Mouse (Mus musculus) limb, embryonic 11.5 days (tissue): Measurements from ENCODE around the gene Zfp652. TPM values are rescaled to one million over a fixed set of nuclear protein-coding genes. Genes with fewer than 3 reads are reported as not detected.

ENCODE experiments used
- ATAC-seq: fragments of 200-750 bp; cut with Nextera tagmentation; 2 replicates; pipeline ENCODE4 v1.8.0; 2017; ENCODE audit warnings: low read depth; ENCODE audit not compliant: insufficient number of reproducible peaks, low FRiP score, low TSS enrichment
- DNase-seq: peaks from one replicate; pipeline ENCODE4 v3.0.0-alpha.2; 2015; ENCODE audit warnings: low spot score
- H3K27ac ChIP-seq: fragments of 300-500 bp; sonication (generic); replicated peaks from 2 replicates; pipeline ENCODE4 v1.5.1; 2014; ENCODE audit warnings: low read depth, mild to moderate bottlenecking, low read length
- H3K27me3 ChIP-seq: fragments of 300-500 bp; sonication (generic); 2 replicates; pipeline ENCODE4 v1.6.1; 2014; ENCODE audit warnings: mild to moderate bottlenecking, low read length, mixed read lengths; ENCODE audit not compliant: control insufficient read depth, insufficient read depth
- H3K36me3 ChIP-seq: fragments of 300-500 bp; sonication (generic); 2 replicates; pipeline ENCODE4 v1.6.1; 2014; ENCODE audit warnings: mild to moderate bottlenecking, low read length, moderate library complexity, mixed read lengths; ENCODE audit not compliant: control insufficient read depth, insufficient read depth
- H3K4me1 ChIP-seq: fragments of 300-500 bp; sonication (generic); 2 replicates; pipeline ENCODE4 v1.6.1; 2014; ENCODE audit warnings: low read length, mixed read lengths; ENCODE audit not compliant: control insufficient read depth, insufficient read depth
- H3K4me2 ChIP-seq: fragments of 300-500 bp; sonication (generic); 2 replicates; pipeline ENCODE4 v1.6.1; 2014; ENCODE audit warnings: low read depth, mild to moderate bottlenecking, moderate library complexity; ENCODE audit not compliant: severe bottlenecking
- H3K4me3 ChIP-seq: fragments of 300-500 bp; sonication (generic); 2 replicates; pipeline ENCODE4 v1.5.1; 2014; ENCODE audit warnings: low read depth, low read length
- H3K9ac ChIP-seq: fragments of 300-500 bp; sonication (generic); 2 replicates; pipeline ENCODE4 v1.6.1; 2014; ENCODE audit warnings: mild to moderate bottlenecking, low read length
- H3K9me3 ChIP-seq: fragments of 300-500 bp; sonication (generic); 2 replicates; pipeline ENCODE4 v1.6.1; 2016; ENCODE audit warnings: low read length; ENCODE audit not compliant: control insufficient read depth
- WGBS: fragments of 180-500 bp; shearing (Covaris S2); extraction: QIAGEN DNeasy Blood & Tissue Kit; methylation state at CpG from one replicate; pipeline ENCODE4 v1.1.7; 2014; 5-methylcytosine and 5-hydroxymethylcytosine counted together
- polyA plus RNA-seq: library from polyadenylated mRNA; unstranded; fragments of >200 nt; fragmentation: Nextera tagmentation; extraction: Ambion mirVana; gene quantifications from 2 replicates; pipeline ENCODE4 v1.2.1, GENCODE M21; 2014

Zfp652 gene
- polyA plus RNA-seq, 1 experiment from 2014 or later: 11.7 TPM

GRCm38 (mm10) chr11:95853684-95854083, 141.2 kb downstream of the Zfp652 start:
- H3K27ac ChIP-seq: no peak overlapping the region
- ATAC-seq (no peak), DNase-seq (peak; percentile 38)
- H3K4me2 ChIP-seq: no peak overlapping the region
- H3K4me1 ChIP-seq: no peaks in the 10 kb centered on the region
- H3K4me3 ChIP-seq: no peak overlapping the region
- H3K9me3 ChIP-seq: no peaks in the 10 kb centered on the region
- H3K9ac ChIP-seq: no peak overlapping the region
- H3K27me3 ChIP-seq: no peaks in the 10 kb centered on the region
- no peaks in the 10 kb centered on the region for H3K36me3 ChIP-seq
- 64% methylated on average over 5 of the region's 5 CpGs for WGBS

DNA sequence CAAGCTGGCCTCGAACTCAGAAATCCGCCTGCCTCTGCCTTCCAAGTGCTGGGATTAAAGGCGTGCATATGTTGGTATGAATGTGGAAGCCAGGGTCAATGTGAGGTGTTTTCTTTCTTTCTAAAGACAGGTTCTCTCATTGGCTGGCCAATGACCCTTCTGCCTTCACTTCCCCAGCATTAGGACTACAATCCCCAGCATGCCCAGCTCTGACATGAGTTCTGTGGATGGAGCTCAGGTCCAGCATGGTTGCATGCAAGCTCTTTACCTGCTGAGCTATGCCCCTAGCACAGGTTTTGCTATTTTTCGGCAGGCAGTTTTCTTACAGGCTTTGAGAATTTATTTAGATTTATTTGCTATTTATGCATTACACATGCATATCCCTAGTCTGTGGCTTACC, 144.8 kb downstream of the Zfp652 start:
- Histone ChIP-seq H3K36me3 (no peaks in the 10 kb centered on the region), H3K9me3 (no peaks in the 10 kb centered on the region), H3K27me3 (no peaks in the 10 kb centered on the region), H3K4me3 (no peak overlapping the region), H3K4me2 (peak overlapping the region; percentile 79; the same call in 1 of the 2 replicates), H3K4me1 (no peaks in the 10 kb centered on the region), H3K9ac (no peak overlapping the region), H3K27ac (no peak overlapping the region)
- 84% methylated on average over 4 of the region's 4 CpGs for WGBS
- no peak for ATAC-seq
- no peak for DNase-seq

DNA sequence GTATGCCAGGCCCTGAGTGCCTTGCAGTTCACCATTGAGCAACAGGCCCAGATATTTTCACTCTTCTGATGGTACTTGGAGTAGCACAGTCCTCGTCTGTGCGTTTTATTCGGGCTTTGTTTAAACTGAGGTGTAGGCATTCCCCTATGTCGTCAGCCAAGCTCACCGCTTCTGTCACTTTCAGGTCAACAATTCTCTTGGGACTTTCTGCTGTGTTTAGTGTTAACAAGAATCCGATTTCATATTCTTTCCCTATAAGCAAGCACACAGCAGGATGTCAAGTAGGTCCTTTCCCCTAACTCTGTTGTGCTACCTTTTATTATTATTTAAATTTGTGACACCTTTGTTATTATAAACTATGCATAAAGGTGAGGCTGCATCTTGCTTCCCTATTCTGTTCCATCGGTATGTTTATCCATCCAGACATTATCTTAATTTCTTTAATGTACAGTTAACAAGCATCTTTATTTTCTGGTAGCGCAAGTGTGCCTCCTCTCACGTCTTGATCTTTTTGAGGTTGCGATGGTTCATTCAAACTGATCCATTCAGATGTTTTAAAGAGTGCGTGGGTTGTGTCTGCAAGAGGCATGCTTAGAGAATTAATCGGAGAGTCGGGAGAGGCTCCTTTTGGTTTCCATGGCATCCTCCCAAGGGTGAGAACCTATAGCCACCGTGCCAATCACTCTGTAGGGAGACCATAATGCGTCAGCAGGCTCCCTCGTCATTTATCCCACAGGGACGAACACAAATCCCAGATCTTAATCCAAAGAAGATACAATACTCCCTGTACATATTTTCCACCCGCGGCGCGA, 145.4 kb downstream of the Zfp652 start:
- ATAC-seq (no peak; the same call in 1 of the 2 replicates), DNase-seq (no peak)
- peak overlapping the region; percentile 68 for H3K4me3 ChIP-seq
- no peaks in the 10 kb centered on the region for H3K36me3 ChIP-seq
- peak overlapping the region; percentile 79 for H3K4me2 ChIP-seq
- H3K27ac ChIP-seq: no peak overlapping the region; the same call in 1 of the 2 replicates
- no peaks in the 10 kb centered on the region for H3K9me3 ChIP-seq
- no peaks in the 10 kb centered on the region for H3K27me3 ChIP-seq
- H3K4me1 ChIP-seq: no peaks in the 10 kb centered on the region
- peak overlapping the region; percentile 58 for H3K9ac ChIP-seq
- WGBS: 24% methylated on average over 21 of the region's 21 CpGs

DNA sequence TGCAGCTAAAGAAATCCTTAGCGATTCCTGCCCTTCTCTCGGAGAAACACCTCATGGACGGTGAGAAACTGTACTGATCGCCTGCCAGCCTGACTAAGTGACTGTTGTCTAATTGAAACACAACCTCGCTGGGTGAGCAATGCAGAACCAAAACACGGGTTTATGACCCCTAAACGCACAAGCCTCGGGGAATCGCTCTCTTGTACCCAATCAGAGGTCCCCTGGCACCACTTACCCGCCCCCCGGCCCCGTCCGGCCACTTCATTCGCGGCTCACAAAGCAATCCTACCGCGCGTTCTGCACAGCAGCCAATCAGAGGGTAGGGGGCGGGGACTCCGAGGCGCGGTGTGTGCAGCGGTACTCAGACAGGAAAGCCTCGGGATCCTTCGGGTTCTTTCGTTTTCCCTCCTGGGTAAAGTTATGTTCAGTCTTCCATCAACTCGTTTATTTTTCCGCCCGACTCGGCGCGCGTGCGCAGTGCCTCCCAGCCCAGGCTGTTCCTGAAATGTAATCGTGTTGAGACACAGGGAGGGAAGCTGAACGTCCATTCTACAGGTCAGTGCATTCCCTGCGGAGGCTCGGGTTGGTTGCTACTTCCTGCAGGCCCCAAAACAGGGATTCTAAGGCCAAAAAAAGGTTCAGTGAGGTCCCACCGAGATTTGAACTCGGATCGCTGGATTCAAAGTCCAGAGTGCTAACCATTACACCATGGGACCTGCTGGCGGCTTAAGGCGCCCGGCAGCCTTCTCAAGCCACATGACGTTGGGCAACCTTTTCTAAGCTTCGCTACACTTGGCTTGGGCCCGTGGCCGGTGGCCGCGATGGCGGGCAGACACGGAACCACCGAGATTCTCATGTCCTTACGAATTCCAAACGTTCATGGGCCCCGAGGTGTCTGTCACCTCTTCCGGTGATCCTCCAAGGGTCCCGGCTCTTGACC, 146.3 kb downstream of the Zfp652 start:
- WGBS: under 1% methylated on average over 58 of the region's 58 CpGs
- H3K9me3 ChIP-seq: no peaks in the 10 kb centered on the region
- peak overlapping the region; percentile 80 for H3K27ac ChIP-seq
- peak; percentile 97 for ATAC-seq
- peak overlapping the region; percentile 79 for H3K4me2 ChIP-seq
- peak; percentile 98 for DNase-seq
- peak overlapping the region; percentile 68 for H3K4me3 ChIP-seq
- H3K27me3 ChIP-seq: no peaks in the 10 kb centered on the region
- no peaks in the 10 kb centered on the region for H3K36me3 ChIP-seq
- peak overlapping the region; percentile 58 for H3K9ac ChIP-seq
- no peaks in the 10 kb centered on the region for H3K4me1 ChIP-seq

GRCm38 (mm10) chr11:95859468-95859855, 147.0 kb downstream of the Zfp652 start:
- no peaks in the 10 kb centered on the region for H3K4me1 ChIP-seq
- peak overlapping the region; percentile 68 for H3K4me3 ChIP-seq
- peak overlapping the region; percentile 79 for H3K4me2 ChIP-seq
- peak overlapping the region; percentile 58; the same call in 1 of the 2 replicates for H3K9ac ChIP-seq
- ATAC-seq: peak; percentile 46; the same call in 1 of the 2 replicates
- peak overlapping the region; percentile 80 for H3K27ac ChIP-seq
- H3K27me3 ChIP-seq: no peaks in the 10 kb centered on the region
- no peaks in the 10 kb centered on the region for H3K9me3 ChIP-seq
- under 1% methylated on average over 35 of the region's 35 CpGs for WGBS
- peak; percentile 80 for DNase-seq
- no peaks in the 10 kb centered on the region for H3K36me3 ChIP-seq

GRCm38 (mm10) chr11:95860071-95860490, 147.6 kb downstream of the Zfp652 start:
- Histone ChIP-seq H3K27me3 (no peaks in the 10 kb centered on the region), H3K4me1 (no peaks in the 10 kb centered on the region), H3K27ac (no peak overlapping the region), H3K9me3 (no peaks in the 10 kb centered on the region), H3K4me2 (peak overlapping the region; percentile 79), H3K4me3 (peak overlapping the region; percentile 68), H3K9ac (no peak overlapping the region), H3K36me3 (no peaks in the 10 kb centered on the region)
- no peak for DNase-seq
- no peak for ATAC-seq
- WGBS: 34% methylated on average over 3 of the region's 3 CpGs

DNA sequence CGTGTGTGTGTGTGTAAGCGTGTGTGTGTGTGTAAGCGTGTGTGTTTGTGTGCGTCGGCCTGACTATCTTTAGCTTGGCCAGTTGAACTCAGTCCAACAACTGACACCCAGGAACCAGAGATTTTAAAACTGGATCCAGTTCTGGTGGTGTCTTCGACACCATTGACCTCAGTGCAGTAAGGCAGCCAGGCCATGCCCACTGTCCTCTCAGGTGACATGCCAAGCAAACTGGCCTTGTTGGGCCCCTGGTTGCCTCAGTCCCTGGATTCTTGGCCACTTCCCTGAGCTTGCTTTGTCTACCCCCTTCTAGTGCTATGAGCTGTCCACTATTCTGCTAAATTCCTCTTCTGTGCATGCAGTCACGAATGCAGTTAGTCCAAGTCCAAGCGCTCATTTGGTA, 148.9 kb downstream of the Zfp652 start:
- no peaks in the 10 kb centered on the region for H3K4me1 ChIP-seq
- no peaks in the 10 kb centered on the region for H3K9me3 ChIP-seq
- DNase-seq (no peak), ATAC-seq (no peak)
- no peaks in the 10 kb centered on the region for H3K36me3 ChIP-seq
- H3K27me3 ChIP-seq: no peaks in the 10 kb centered on the region
- no peak overlapping the region for H3K27ac ChIP-seq
- H3K9ac ChIP-seq: no peak overlapping the region
- no peak overlapping the region for H3K4me2 ChIP-seq
- no peak overlapping the region for H3K4me3 ChIP-seq
- 95% methylated on average over 8 of the region's 8 CpGs for WGBS

GRCm38 (mm10) chr11:95869442-95869841, 157.0 kb downstream of the Zfp652 start:
- H3K9ac ChIP-seq: no peak overlapping the region
- H3K27ac ChIP-seq: no peak overlapping the region
- no peak overlapping the region for H3K4me2 ChIP-seq
- no peaks in the 10 kb centered on the region for H3K4me1 ChIP-seq
- no peaks in the 10 kb centered on the region for H3K9me3 ChIP-seq
- WGBS: 78% methylated on average over 4 of the region's 4 CpGs
- ATAC-seq (no peak), DNase-seq (no peak)
- no peaks in the 10 kb centered on the region for H3K27me3 ChIP-seq
- no peaks in the 10 kb centered on the region for H3K36me3 ChIP-seq
- H3K4me3 ChIP-seq: no peak overlapping the region
